Mouse (Mus musculus): Measurements from ENCODE around the gene Ipo7.
"Not testable (repeated sequence)": the region's sequence is repeated elsewhere in the genome, so short reads cannot be mapped to it uniquely, and the experiment has no call there.

Gene Ipo7

DNA sequence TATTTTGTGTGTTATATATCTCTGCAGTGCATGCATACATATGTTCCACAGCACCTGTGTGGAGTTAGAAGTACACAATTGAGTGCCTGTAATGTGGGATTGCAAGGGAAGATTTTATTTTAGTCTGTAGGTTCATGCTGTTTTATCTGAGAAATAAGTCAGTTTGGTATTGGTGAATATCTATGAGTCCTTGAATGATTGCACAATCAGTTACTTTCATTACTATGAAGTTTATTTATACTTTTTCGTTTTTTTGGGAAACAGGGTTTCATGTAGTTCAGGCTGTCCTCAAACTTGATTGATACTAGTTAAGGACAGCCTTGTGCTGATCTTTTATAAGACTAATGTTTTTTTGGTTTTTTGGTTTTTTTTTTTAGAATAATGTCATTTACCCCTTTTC is 5.5 kb downstream of the Ipo7 start:
- no peak for DNase-seq

DNA sequence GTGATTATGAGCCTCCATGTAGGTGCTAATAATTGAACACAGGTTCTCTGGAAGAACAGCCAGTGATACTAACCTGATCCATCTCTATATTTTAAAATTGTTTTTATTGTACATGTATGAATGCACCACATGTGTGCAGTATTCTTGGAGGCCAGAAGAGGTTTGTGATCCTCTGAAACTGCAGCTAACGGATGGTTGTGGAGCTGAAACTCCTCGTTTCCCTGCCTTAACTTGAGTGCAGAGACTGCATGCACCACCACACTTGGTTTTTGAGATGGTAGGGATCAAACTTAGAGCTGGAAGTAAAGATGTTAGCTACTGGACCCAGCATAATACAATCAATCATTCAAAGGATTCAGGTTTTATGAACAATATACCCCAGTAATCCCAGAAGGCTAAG is 8.5 kb downstream of the Ipo7 start:
- no peak for DNase-seq

DNA sequence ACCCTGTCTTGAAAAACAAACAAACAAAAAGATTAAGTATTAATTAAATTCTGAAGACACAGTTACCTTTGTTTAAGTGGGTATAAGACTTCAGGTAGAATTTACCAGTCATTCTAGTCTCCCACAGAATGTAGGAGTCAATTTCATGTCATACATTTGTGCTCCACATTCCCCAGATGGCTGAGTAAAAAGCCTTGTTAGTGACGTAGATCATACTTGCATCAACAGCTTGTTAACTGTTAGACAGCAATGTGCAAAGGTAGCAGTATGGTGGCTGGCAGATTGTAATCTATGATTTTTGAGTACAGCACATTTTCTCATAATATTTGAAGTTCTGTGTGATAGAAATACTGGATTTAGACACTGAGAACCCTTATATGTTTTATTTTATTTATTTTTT is 10.8 kb downstream of the Ipo7 start:
- DNase-seq = no peak

DNA sequence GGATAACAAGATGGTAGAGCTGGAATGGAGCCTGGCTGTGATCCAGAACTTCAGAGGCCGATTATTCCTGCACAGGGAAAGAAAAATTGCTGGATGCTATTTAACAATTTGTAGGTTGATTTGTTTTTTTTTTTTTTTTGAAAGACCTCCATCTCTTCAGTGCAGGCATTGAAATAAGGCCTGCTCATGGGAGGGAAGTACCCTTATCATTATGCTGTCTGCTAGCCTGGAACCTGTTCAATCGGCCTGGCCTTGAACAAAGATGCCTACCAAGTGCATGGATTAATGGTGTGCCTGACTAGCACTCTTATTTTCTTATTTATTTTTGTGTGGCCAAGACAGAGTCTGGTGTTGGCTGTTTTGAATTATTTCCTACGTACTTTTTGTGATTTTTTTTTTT is 12.3 kb downstream of the Ipo7 start:
- no peak for DNase-seq

DNA sequence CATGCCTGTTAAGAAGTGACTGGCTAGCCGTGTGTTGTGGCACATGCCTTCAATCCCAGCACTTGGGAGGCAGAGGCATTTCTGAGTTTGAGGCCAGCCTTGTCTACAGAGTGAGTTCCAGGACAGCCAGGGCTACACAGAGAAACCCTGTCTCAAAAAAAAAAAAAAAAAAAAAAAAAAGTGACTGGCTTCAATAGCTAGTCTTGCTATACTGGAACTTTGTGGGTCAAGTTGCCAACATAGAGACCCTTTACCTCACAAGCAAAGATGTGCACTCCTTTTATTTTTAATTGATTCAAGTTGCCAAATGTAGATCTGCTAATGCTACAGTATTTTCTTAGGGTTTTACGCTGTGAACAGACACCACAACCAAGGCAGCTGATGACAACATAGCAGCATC is 39.6 kb downstream of the Ipo7 start:
- not testable (repeated sequence) for DNase-seq

DNA sequence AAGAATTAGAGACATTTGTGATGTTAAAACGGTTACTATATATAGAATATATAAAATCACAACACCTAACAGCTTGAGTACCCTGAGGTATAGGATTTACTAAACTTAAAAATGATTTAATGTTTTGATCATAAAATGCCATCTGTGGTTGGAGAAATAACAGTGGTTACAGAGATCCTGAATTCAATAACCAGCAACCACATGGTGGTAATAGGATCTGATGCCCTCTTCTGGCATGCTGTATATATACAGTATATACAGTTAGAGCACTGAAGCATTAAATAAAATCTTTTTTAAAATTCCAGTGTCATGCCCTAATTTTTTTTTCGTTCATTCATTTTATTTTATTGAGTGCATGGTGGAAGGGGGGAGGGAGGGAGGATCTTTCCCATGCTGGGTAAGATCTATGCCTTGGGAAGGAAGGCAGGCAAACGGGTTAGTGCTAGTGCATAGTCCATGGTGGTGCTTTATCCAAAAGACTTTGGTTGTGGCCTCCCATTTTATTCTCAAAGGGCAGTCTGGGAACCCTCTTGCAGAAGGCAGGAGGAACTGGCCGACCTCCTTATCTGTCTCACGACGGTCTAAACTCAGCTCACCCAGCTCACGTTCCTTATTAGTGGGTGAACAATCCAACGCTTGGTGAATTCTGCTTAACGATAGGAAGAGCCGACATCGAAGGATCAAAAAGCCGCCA is 41.2 kb downstream of the Ipo7 start:
- DNase-seq = no peak

DNA sequence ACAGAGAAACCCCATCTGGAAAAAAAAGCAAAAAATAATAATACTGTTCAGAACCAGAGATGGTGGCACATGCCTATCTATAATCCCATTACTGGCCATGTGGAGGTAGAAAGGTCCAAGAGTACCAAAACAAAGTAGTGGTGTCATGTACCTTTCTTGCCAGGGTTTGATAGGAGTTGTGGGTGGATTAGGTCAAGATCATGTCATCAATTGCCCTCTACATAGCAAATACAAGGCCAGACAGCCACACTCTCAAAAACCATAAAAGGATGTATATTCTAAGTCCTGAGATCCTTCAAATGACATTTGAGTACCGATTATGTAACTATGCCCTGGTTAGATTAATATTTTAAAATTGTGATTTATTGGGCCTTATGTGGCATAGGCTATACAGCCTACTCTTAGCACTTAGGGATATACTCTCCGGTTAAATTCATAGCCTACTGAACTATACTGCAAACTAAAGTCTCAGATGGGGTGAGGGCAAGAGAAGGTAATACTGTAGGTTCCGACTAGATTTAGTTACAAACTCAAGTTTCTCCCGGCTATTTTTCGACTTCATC is 42.1 kb downstream of the Ipo7 start:
- DNase-seq = no peak

DNA sequence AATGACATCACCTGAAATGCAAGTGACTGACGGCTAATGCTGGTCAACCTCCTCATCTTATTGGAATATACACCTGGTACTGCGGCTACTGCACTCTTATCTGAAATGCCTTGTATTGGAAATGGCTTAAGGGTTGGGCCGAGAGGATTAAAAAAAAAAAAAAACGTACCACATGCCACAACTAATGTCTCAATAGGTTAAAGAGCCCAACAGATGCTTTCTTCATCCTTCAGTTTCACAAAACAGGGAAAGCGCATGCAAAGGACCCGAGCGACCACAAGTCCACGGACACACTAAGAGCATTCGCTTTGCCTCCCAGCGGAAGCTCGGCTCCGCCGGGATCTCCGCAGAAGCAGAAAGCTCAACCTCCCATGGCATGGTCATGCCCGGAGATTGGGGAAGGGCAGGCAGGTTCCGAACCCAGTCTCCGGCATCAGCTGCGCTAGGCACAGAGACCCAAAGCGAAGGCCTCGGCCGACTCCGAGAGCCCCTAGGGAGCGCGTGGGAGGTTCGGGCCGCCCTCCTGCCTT is 42.7 kb downstream of the Ipo7 start:
- DNase-seq = no peak

DNA sequence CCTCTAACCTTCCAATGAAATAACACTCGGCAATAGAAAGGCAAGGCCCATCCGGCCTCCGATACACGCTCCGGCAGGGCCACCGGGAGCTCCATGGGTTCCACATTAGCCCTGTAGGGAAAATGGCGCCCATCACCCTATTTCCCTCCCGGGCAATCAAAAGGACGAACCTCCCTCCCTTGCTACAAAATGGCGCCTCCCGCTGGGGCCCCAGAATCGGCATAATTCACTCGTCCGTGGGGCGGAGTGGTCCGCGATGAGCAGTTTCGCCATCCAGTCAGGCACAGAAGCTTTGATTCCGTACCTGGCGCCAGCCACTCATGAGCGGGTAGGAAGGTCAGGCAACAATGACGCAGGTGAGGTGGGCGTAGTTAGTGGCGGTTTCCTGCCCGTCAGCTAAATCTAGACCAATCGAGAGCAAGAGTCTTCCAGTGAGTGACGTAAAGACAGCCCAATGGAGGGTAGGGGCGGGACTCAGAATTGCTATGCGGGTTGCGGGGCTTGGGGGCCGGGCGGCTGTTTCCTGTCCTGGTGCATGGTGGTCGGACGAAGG is 43.2 kb downstream of the Ipo7 start, which contains the start of gene Zfp143:
Gene Zfp143 (plus strand): TSS at position 19 of the 553 bp plus-strand sequence.
- DNase-seq = peak; percentile 100

DNA sequence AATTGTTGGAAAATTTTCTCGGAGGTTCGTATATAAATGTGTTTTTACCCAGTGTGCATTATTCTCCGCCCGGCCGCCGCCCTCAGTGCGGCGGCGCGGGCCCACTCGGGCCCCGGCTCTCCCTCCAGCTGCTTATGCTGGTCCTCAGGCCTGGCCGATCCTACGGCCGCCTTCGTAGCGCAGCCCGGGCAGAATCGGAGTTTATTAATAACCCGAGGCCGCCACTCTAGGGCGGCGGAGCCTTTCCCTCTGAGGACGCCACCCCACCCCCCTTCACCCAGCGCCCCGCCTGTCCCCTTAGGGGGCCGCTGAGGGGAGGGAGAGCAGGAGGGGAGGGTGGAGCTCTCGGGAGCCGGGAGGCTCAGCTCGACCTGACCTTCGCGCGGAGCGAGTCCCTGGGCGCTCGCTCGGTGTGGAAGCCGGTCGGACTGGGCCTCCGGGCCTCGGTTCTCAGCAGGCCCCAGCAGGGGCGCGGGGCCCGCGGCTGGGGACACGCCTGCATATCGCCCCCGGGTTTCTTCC is 43.7 kb downstream of the Ipo7 start:
- peak; percentile 90 to 94 for DNase-seq

DNA sequence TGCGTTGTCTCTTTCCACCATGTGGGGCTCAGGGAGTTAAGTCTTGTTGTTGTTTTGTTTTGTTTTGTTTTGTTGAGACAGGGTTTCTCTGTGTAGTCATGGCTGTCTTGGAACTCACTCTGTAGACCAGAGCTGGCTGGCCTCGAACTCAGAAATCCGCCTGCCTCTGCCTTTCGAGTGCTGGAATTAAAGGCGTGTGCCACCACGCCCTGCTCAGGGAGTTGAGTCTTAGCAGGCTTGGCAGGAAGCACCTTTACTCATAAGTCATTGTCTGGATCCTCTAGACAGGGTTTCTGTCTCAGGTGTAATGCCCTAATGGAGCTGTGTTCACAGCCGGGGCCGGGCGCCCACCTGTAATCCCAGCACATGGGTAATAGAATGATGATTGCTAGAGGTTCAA is 45.7 kb downstream of the Ipo7 start:
- no peak for DNase-seq

DNA sequence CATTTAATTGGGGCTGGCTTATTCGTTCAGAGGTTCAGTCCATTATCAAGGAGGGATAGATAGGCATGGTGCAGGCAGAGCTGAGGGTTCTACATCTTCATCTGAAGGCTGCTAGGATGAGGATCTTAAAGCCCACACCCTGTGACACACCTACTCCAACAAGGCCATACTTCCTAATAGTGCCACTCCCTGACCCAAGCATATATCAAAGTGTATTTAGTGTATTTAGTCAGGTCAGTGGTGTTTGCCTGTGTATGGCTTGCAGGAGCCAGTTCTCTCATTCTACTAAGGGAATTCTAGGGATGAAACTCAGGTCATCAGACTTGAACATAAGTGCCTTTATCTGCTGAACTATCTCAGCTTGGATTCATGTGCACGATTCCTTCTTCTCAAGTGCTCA is 51.0 kb downstream of the Ipo7 start:
- no peak for DNase-seq

DNA sequence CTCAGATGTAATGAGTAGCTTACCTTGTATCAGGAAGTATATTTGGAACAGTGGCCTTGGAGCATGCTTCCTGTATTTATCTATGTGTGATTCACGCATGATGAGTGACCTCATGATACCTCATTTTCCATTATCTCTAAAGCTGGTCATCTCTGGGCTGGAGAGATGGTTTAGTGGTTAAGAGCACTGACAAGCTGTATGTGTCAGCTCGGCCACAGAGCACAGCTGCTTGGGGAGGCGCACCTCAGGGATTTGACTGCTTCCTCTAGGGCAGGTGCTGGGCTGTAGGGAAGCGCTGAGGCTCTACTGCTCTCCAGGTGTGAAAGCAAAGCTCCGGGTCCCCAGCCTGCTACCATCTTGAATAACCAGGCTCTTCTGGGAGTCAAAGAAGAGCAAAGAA is 60.1 kb downstream of the Ipo7 start:
- DNase-seq = no peak

DNA sequence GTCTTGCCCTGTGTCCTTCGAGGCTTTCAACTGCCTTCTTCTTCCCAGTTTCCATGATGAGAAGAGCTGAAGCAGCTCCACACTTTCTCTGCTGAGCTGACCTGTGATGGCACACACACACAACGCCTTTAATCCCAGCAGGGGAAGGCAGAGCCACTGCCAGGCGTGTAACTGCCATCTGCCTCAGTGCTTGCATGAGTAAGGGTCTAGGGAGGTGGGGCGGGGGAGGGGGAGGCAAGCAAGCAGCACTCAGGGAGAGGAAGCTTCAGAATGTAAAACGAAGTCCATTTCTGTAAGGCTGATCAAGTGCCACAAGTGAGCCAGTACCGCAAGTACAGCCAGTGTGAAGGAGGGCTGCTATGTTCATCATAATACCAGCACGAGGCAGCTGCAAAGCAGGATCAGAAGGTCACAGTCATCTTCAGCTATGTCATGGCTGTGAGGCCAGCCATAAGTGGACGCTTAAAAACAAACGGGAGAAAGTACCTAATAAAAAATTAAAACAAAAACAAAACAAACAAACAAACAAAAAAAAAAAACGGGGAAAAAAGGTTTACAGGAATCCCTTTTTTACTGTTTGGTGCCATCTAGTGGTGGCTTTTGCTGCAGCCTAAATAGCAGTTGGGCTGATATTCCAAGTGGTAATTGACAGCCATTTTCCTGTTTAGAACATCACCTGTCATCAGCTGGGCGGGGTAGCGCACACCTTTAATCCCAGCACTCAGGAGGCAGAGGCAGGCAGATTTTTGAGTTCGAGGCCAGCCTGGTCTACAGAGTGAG is 65.5 kb downstream of the Ipo7 start:
- DNase-seq = peak in 1 of 2 experiments; percentile 67

DNA sequence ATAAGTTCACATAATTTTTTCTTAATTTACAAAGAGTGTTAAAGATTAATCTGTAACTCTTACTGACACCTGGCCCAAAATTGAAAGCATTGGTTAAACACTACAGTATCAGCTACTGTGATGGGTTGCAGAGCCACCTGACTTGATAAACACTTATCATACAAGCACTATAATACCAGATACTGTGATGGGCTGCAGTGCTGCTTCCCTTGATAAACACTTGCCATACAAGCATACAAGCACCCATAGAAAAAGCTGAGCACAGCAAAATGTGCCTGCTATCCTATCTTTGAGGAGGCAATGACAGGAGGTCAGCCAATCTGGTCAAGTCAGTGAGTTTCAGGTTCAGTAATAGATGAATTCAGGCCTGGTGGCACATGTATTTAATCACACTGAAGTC is 67.1 kb downstream of the Ipo7 start:
- DNase-seq = no peak

DNA sequence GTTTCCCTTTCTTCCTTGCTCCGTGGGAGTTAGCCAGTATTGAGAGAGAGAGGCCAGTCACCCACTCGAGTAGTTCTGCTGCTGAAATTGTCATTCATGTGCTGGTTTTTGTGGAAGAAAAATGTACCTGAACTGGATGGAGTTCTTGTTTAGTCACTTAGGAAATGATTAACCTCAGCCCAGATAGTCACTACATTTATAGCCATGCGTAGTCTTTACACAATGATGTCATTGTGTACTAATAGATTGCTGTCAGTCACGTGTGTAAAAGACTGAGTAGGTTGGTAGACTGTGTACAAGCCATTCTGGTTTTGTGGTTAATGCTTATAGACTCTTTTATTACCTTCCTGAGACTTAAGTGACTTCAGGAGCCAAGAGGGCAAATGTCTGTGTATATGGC is 69.8 kb downstream of the Ipo7 start:
- no peak for DNase-seq

DNA sequence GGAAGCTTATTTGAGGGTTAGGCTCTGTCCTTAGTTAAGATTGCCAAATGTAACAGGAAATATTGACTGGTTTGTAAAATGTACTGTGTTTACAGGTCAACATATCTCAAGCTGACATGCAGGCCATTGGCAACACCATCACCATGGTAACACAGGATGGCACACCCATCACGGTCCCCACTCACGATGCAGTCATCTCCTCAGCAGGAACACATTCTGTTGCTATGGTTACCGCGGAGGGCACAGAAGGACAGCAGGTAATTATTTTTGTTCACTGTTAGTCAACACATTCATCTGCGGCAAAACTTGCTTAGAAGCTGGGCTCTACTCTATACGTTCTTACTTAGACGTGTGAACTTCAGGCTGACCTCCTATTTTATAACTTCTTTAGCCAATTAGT is 73.6 kb downstream of the Ipo7 start:
- no peak for DNase-seq

DNA sequence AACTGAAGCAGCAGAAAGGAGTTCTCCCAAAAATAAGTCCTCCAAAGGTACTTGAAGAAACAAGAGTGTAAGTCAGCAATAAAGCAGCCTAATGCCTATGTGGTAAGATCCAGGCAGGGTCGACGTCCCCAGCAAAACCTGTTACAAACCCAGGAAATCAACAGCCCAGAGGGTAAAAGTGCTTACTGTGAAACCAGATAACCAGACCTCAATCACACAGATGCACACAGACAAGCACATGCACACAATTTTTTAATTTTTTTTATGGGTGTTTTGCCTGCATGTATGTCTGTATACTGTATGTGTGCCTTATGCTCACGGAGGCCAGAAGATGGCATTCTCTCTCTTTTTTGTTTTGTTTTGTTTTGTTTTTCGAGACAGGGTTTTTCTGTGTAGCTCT is 78.3 kb downstream of the Ipo7 start:
- DNase-seq = no peak

DNA sequence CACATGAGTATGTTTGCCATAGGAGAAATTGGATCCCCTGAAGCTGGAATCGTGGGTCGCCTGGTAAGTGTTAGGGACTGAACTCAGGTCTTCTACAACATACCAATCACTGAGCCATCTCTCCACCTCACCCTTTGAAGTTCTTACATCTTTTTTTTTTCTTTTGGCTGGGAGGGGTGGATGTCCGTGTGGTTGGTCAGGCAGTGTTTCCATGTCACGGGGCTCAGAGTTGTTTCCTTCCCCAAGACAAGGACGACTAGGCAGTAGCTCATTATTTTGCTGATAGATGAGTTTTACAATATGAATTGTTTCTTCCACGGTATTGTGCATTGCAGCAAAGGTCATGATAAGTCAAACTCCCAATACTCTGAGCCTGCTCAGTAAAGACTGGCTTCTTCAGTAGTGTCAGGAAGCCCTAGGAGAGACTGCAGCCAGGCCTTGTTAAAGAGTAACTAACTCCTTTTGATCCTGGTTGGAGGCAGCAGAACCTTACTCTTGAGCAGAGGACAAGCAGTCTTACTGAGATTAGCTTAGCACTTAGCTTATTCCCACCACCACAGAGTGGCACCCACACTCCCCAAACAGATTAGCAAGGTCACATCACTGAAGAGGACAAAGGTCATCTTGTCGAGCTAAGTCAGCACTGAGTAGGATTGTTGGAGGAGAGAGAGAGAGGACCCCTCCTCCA is 79.2 kb downstream of the Ipo7 start:
- DNase-seq = no peak

DNA sequence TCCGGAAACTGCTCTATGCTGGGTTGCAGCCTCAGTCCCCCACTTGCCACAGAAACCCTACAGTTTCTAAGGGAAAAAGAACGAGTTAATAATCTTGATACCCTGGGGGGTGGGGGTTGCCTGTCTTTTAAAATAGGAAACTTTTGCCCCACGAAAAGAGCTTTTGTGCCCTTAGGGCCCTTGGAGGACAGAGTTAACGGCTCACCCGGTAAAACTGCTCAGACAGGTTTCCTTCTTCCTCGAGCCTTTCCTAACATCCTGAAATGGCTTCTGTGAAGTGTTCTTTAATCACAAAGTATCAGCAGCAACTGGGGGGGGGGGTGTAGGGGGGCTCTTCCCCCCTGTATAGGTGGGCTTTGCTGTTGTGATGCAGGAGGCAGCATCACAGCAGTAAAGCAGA is 82.8 kb downstream of the Ipo7 start:
- no peak for DNase-seq

DNA sequence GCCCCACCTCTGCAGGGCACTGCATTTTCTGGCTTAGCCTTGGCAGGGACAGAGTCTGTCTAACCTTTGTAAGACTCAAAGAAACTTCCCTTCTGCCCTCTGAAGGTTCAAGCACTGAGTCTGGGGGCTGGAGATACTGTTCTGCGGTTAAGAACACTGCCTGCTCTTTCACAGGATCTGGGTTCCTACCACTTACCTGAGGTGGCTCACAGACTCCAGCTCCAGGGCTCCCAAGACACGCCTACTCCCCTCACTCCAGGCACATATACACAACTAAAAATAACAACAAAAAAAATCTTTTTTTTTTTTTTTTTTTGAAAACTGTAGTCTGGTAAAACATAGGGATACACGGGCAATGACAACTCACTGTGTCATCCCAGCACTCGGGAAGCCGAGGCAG is 83.2 kb downstream of the Ipo7 start:
- no peak for DNase-seq

DNA sequence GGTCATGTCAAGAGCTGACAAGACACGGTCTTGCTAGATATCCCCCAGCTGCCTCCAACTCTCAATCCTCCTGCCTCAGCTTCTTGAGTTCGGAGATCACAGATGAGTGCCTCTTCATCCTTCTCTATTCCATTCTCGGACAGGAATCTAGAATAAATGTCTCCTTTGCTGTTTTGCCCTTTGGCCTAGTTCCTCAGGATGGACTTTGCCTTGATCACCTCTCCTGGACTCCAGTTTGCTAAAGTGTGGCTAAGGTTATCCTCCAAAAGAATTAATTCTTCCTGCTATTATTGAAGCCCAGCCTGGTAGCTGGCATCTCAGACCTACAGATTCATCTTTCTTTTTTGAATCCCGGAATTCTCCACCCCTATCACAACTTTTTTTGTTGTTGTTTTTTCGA is 87.0 kb downstream of the Ipo7 start:
- no peak for DNase-seq
